Mouse (Mus musculus) urinary bladder, postnatal 14 days (tissue): ENCODE measurements around the gene Sema6b.

Experiments used
- DNase-seq: peaks from one replicate; pipeline ENCODE4 v3.0.0; 2021; ENCODE audit warnings: low spot score

Gene Sema6b

DNA sequence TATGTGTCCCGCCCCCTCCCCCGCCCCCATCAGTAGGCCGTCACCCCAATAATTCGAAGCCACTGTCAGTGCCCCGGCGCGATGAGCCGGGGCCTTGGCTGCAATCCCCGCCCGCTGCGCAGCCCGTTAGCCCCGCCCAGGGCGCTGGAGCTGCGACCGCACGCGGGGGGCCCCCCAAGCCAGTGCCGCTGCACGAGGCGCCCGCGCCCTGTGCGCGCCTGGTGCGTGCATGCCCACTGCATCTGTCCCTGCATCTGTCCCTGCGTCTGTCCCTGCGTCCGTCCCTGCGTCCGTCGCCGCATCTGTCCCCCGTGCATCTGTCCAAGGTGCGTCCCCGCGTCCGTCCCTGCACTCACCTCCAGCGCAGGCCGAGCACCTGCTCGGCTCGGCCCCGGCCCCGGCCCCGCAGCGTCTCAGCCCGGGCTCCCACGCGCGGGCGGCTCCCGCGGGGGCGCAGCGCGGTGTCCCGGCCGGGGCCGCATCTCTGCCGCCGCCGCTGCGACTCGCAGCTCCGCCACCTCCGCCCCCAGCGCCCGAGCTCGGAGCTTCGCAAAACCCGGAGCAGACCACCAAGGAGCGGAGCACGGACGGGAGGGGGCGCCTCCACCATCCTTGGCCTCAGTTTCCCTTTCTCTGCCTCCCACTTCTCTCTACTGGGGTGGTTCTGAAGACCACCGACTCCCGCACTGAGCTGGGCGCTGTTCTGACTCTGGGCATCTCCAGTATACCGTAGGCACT lies at the start of gene Sema6b:
Gene Sema6b, minus strand, starts transcription at position 486 of the 738 bp plus-strand sequence.
- peak; percentile 45 for DNase-seq

GRCm38 (mm10) chr17:56185281-56186141 lies 45.4 kb upstream of the Sema6b start:
- peak; percentile 63 for DNase-seq

DNA sequence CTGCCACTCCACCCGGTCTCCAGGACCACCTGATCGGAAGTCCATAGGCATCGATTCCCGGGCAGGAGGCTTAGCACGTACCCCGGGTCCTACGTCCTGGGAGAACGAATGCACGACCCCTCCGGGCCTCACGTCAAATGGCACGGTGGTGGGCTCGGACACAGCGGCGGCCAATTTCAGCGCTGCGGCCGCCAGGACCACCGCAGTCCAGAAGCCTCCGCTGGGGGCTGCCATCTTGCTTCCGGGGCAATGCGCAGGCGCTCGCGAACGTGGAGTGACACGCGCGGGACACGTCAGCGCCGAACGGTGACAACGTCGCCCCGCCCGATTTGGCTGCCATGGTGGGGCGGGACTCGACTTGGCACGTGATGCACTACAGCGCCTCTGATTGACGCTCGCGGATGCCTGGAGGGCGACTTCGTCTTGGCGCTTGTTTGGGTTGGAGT lies 43.5 kb upstream of the Sema6b start, which contains the start of gene Mydgf:
Gene Mydgf, minus strand, starts transcription at position 263 of the 446 bp plus-strand sequence.
- peak; percentile 97 for DNase-seq

DNA sequence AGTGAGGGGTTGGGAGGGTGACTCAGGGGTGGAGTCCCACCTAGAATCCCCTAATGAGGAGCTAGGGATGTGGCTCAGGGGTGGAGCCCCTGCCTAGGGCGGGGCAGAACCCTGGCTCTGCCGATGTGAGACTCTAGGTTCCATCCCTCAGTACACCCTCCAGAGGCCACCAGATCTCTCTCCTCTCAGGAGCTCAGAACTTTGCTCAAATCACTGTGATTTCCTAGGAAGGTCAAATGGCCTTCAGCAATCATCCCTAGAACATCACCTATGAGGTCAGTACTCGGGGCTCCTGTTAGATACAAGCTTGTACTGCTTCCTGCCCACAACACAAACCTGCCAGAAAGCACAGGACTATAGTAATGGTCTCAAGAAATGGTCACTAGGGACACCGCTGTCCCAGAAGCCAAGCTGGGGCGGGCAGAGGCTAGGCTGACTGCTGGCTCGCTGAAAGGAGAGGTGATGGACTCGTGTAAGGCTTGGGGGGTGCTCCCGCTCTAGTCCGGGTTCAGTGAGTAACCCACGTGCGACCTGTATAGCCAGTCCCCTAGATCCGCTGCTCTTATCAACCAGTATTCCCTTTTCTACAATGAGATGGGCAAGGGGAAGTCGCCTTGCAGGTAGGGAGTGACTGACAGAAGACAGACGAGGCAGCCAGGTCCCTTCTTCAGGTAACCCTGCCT lies 43.0 kb upstream of the Sema6b start:
- DNase-seq, result no peak

DNA sequence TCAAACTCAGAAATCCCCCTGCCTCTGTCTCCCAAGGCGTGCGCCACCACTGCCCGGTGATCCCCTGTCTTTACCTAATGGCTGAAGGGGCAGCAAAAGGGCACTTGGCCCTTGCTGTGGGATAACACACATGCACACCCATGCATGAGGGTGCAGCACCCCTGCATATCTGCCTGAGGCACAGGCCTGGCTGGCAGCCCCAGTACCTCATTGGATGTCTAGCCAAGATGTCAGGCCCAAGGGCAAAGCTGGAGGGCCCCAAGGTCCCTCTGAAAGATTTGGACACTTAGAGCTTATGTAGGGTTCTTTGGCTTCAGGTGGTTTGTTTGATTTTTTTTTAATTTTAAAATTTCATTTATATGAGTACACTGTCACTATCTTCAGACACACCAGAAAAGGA lies 35.3 kb upstream of the Sema6b start:
- DNase-seq, result no peak

DNA sequence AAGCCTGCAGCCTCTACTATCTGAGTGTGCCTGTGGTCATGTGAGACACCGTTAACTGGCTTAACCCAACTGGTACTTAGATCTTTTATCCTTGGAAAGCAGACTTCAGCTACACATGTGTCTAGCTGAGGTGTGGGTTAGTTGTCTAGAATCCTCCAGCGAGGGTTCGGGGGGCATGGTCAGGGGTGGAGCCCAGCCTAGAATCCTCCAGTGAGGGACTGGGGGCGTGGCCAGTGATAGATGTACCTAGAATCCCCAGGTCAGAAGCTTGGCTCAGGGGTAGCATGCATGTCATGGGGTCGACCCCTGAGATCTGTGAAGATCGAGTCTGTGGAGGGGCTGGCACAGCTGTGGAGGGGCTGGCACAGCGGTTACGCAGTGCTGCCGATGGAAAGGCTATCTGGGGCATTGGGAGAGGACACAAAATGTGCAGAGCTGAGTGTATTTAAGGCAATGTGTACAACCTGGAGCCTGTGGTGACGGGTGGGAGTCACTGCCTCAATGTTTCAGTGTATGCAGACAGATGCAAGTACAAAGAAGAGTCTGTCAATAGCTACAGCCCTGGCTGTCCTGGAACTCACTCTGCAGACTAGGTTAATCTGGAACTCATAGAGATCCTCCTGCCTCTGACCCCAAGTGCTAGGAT lies 33.4 kb upstream of the Sema6b start:
- no peak for DNase-seq

GRCm38 (mm10) chr17:56171881-56172280 lies 31.7 kb upstream of the Sema6b start:
- DNase-seq, result no peak

GRCm38 (mm10) chr17:56171456-56171855 lies 31.3 kb upstream of the Sema6b start:
- DNase-seq, result no peak

DNA sequence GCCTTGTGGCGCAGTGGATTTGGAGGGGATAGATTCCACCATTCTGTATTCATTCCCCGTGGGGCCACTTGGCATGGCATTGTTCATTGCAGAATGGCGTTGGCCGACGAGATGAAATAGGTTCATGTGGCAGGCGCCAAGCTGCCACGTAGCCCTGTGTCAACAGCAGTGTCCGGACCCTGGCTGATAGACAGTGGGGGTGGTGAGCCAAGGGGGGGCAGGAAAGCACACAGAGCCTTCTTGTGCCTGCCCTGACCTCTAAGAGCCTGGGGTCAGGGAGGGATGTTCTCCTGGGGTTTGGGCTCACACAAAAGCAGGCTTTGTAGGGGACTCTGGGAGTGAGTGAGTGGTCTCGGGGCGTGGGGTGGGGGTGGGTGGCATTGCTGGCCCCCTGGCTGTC lies 30.5 kb upstream of the Sema6b start:
- no peak for DNase-seq

DNA sequence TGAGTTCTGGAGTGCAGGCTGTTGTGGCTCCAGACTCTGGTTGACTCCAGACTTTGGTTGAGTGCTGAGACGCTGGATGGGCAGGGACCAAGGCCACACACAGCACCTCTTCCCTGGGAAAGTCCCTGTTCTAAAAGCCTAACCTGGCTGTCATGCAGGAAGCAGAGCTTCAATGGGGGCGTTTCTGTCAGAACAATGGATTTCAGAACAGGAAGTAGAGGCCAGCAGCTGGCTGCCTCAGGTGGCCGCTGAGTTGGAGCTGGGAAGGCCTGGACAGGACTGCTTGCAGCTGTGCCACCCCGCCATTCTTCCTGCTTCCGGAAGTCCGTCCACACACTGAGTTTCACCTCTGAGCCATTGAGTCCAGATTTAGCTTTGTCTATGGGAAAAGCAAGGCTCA lies 29.7 kb upstream of the Sema6b start:
- DNase-seq, result no peak

GRCm38 (mm10) chr17:56165671-56166070 lies 25.5 kb upstream of the Sema6b start:
- DNase-seq, result no peak

DNA sequence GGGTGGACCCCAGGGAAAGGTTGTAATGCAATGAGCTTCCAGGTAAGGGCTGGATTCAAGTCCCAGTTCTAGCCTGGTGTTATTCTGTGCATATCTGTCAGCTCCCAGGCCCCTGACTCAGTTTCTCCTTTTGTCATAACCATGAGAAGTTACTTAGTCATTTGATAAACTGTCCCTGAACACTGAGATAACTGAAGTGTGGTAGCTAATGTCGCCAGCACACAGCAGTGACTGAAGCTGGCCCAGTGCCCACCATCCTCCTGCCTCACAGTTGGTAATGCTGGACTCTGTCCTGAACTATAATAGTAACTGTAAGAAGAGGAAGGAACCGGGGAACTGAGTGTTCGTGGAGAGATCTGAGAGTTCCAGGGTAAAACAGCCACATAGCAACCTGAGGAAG lies 24.4 kb upstream of the Sema6b start:
- DNase-seq, result no peak

GRCm38 (mm10) chr17:56163523-56164102 lies 23.5 kb upstream of the Sema6b start:
- DNase-seq, result no peak

DNA sequence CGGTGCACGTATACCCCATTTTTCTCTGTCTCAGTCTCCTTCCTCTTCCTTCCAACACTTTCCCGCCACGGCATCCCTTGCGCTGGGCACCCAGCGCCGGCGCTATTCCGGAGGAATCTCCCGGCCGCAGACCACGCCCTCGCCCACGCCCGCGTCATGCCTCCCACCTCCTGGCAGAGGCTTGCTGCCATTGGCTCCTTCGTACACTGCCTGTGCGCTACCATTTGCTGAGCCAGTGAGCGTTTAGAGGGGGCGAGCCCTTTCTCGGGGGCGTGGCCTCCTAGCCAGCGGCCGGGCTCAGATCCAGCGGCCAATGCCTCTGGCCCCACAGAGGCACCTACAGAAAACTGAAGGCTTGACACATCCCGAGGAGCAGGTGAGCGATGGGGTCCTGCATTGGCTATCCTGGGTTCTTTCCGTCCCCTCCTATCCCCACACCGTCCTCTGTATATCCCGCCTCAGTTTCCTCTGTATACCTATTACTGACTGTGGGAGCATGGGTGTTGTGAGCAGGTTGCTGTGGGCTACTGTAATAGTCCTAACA lies 22.2 kb upstream of the Sema6b start, which contains the start of gene Tnfaip8l1:
Gene Tnfaip8l1, plus strand, starts transcription at position 247 of the 544 bp plus-strand sequence.
- peak; percentile 96 for DNase-seq

DNA sequence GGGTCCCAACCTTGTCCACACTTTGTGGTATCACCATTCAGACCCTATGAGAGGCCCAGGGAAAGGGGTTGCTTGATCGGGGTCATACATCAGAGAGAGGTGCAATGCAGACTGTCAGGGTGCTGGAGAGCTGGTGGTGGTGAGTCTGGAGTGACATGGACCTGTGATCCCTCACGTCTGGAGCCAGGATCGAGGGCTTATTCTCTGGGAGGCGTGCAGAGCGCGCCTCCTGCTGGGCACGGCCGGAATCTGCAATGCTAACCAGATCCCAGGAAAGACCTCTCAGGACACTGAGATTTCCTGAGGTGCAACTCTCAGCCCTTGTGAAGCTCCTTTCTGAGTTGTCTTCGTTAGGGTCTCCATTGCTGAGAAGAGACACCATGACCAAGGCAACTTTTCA lies 19.6 kb upstream of the Sema6b start:
- peak; percentile 51 for DNase-seq

DNA sequence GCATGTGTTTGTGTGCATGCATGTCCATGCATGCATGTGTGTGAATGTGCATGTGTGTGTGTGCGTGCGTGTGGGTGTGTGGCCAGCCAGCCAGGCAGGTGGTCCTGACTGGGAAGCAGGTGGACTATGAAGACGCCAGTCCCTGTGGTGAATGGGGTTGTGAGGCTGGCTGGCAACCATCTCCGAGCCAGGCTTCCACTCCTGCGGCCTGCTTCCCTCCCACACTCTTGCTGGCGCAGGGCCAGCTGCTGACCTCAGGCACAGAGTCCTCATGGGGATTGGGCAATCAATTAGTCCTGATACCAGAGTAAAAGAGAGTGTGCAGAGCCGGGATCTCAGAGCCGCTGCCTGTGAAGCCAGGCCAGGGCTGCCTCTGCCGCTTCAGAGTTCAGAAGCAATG lies 13.5 kb upstream of the Sema6b start:
- peak; percentile 47 for DNase-seq

GRCm38 (mm10) chr17:56149897-56150296 lies 9.8 kb upstream of the Sema6b start:
- no peak for DNase-seq

DNA sequence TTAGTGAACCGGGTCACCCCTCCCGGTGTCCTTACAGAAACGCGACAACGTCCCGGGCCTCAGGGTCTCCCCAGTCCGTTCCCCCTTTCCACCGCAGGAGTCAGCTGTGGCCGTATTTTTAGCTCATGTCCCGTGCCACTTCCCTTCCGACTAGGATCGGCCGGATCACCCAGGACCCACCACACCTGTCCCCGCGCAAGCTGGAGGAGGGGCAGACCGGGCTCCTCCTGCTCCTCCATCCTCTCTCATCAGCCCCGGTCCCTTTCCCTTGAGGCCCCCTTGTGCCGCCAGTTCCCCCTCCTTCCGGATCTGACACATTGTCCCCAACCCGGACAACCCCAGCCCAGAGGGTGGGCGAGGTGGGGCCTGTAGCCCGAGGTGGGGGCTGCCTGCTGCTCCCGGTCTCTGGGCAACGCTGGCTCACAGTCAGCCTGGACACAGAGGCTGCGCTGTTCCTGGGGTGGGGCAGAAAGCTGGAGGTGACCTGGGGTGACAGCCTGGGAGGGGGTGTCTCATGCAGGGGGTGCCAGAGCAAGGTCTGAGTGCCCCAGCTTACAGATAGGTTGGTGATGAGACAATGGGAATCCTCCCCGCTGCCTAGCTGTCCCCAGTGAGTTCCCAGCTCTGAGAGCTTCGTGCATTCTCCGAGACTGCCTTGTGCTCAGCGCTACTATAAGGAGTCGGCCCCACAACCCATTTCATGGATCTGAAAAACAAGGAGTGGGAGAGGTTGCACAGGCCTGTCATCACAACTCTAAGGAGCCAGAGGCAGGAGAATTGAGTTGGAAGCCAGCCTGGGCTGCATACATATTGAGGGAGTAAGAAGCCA lies 8.9 kb upstream of the Sema6b start:
- DNase-seq, result no peak

GRCm38 (mm10) chr17:56148280-56148679 lies 8.1 kb upstream of the Sema6b start:
- DNase-seq, result no peak

- DNase-seq, result no peak
Observed at GRCm38 (mm10) chr17:56147420-56147819, 7.3 kb upstream of the Sema6b start.
